In the genomic region with DNA sequence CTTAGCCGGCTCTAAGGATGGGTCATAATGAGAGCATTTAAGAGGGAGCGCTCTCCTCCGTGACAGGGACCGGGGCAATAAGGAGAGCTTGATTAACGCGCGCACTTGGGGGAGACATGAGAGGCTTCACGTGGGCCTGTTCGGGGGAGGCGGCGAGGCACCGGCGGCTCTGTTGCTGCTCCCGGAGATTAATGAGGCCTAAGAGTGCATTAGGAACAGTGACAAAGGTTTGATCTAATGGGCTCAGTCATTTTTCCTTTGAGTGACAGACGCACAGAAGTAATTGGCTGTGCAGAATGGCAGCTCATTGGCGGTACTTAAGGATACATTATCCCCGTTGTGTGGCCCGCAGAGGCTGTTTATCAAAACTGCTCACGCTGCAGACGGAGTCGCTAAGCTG, we compare ENCODE assay signal across 9 mouse cellular contexts.
DNase-seq lines count a peak whose midpoint lies in the region; ATAC-seq and TF ChIP-seq lines count a peak whose summit lies in the region.
"Had no signal": no experiment of that assay in that cellular context is flagged by ENCODE, and none has a peak within 500 bp of the region (broad histone marks: within the 10 kb centered on the region; RNA-seq: fewer than 3 reads in every experiment).

No protein-coding gene starts in this region.

- H3K9me3 ChIP-seq in heart, postnatal 0 days (replicated peaks; ENCODE audit: control insufficient read depth, low read length): no peaks in the 10 kb centered on the region
- no peaks in the 10 kb centered on the region for H3K9me3 ChIP-seq in hindbrain, postnatal 0 days (ENCODE audit: low read length)
- H3K9me3 ChIP-seq in midbrain, embryonic 16.5 days (replicated peaks; ENCODE audit: control insufficient read depth, low read length, poor library complexity, severe bottlenecking): no peaks in the 10 kb centered on the region

- no peaks in the 10 kb centered on the region for H3K36me3 ChIP-seq in heart, postnatal 0 days (replicated peaks; ENCODE audit: control insufficient read depth, insufficient read depth, low read length)
- H3K36me3 ChIP-seq in hindbrain, postnatal 0 days (ENCODE audit: insufficient read depth, low read length): no peaks in the 10 kb centered on the region
- H3K36me3 ChIP-seq in midbrain, embryonic 16.5 days (ENCODE audit: control insufficient read depth, insufficient read depth, low read length): no peaks in the 10 kb centered on the region

- no peak for DNase-seq in heart, postnatal 0 days (ENCODE audit: low spot score)
- no peak for DNase-seq in heart, adult 18-20 months
- peak; percentile 44 for DNase-seq in embryo, embryonic 9.5 days (ENCODE audit: extremely low spot score)
- DNase-seq in hindbrain, postnatal 0 days (ENCODE audit: low spot score): peak; percentile 67
- DNase-seq in adrenal gland, postnatal 25 days: no peak
- DNase-seq in natural killer cell, adult 2 months (ENCODE audit: low spot score in 2 of 2): no peak

- no peaks in the 10 kb centered on the region for H3K4me1 ChIP-seq in heart, postnatal 0 days (ENCODE audit: control insufficient read depth, insufficient read depth)
- H3K4me1 ChIP-seq in hindbrain, postnatal 0 days (ENCODE audit: insufficient read depth, low read length): peaks cover 16% of the 10 kb centered on the region
- H3K4me1 ChIP-seq in midbrain, embryonic 16.5 days (ENCODE audit: control insufficient read depth, insufficient read depth, low read length): peaks cover 27% of the 10 kb centered on the region

- no peak for TF ChIP-seq CTCF in heart, postnatal 0 days (IDR thresholded peaks at IDR 0.05; ENCODE audit: low read depth)
- no peak for TF ChIP-seq CTCF in hindbrain, postnatal 0 days (IDR thresholded peaks at IDR 0.05; ENCODE audit: low read depth)

- H3K27ac ChIP-seq in heart, postnatal 0 days (ENCODE audit: low read depth): no peak overlapping the region
- no peak overlapping the region for H3K27ac ChIP-seq in hindbrain, postnatal 0 days
- peak overlapping the region; percentile 47 for H3K27ac ChIP-seq in midbrain, embryonic 16.5 days (ENCODE audit: low read length)

- peak overlapping the region; percentile 8; the same call in 1 of the 2 replicates for H3K4me3 ChIP-seq in heart, postnatal 0 days (ENCODE audit: low read depth, low read length)
- no peak overlapping the region for H3K4me3 ChIP-seq in hindbrain, postnatal 0 days (ENCODE audit: low read length)
- no peak overlapping the region for H3K4me3 ChIP-seq in midbrain, embryonic 16.5 days (ENCODE audit: low read depth, low read length)

- no peak for TF ChIP-seq EP300 in heart, postnatal 0 days (IDR thresholded peaks at IDR 0.05; ENCODE audit: low read depth)

- 27% methylated on average over 21 of the region's 21 CpGs for WGBS in heart, postnatal 0 days
- WGBS in hindbrain, postnatal 0 days: 9% methylated on average over 21 of the region's 21 CpGs
- WGBS in midbrain, embryonic 16.5 days: 5% methylated on average over 21 of the region's 21 CpGs

- H3K9ac ChIP-seq in heart, postnatal 0 days (replicated peaks; ENCODE audit: low read depth, low read length): no peak overlapping the region
- 0 out of 2 replicates have a peak overlapping the region, but pooled peaks have one; percentile 24 for H3K9ac ChIP-seq in hindbrain, postnatal 0 days (replicated peaks; ENCODE audit: low read length)
- H3K9ac ChIP-seq in midbrain, embryonic 16.5 days (ENCODE audit: low read depth, low read length): no peak overlapping the region

- no peak for ATAC-seq in heart, postnatal 0 days (ENCODE audit: insufficient read depth, low read depth)
- ATAC-seq in hindbrain, postnatal 0 days: peak; percentile 63
- peak; percentile 84 for ATAC-seq in midbrain, embryonic 16.5 days
- no peak for ATAC-seq in inflammation-experienced regulatory T-cells, adult 6 months
- ATAC-seq: CD4-positive, CD25-positive, alpha-beta regulatory T cell, adult 4 months had no signal

- peak overlapping the region; percentile 48 for H3K4me2 ChIP-seq in heart, postnatal 0 days (ENCODE audit: low read depth, low read length)
- H3K4me2 ChIP-seq in hindbrain, postnatal 0 days (ENCODE audit: low read depth, low read length): peak overlapping the region; percentile 48
- H3K4me2 ChIP-seq in midbrain, embryonic 16.5 days (ENCODE audit: low read length): peak overlapping the region; percentile 39

- no peaks in the 10 kb centered on the region for H3K27me3 ChIP-seq in heart, postnatal 0 days (ENCODE audit: control insufficient read depth, insufficient read depth, low read length)
- H3K27me3 ChIP-seq in hindbrain, postnatal 0 days (ENCODE audit: insufficient read depth, low read length): no peaks in the 10 kb centered on the region
- no peaks in the 10 kb centered on the region for H3K27me3 ChIP-seq in midbrain, embryonic 16.5 days (ENCODE audit: control insufficient read depth, insufficient read depth, low read depth, low read length)

Comparison
In these comparisons a context has a peak if more than half of its experiments do, and no peak if none do; other contexts are left out.
1. ATAC-seq: peak in hindbrain, postnatal 0 days (single experiment) and midbrain, embryonic 16.5 days (single experiment); none in heart, postnatal 0 days (single experiment) and inflammation-experienced regulatory T-cells, adult 6 months (single experiment).
2. DNase-seq: peak in embryo, embryonic 9.5 days (single experiment) and hindbrain, postnatal 0 days (single experiment); none in heart, postnatal 0 days (single experiment), heart, adult 18-20 months (0 of 2), adrenal gland, postnatal 25 days (single experiment) and natural killer cell, adult 2 months (0 of 2).
3. Peak in every context shown above with its lines, with median percentiles within 50 percentile points of each other: H3K4me2 ChIP-seq.